Mouse (Mus musculus): ENCODE data around the gene Ccnl2.

Ccnl2 gene

GRCm38 (mm10) chr4:155840076-155841002 lies 28.1 kb downstream of the Ccnl2 start:
- DNase-seq: no peak

- DNase-seq: peak; percentile 54 to 55
Observed at GRCm38 (mm10) chr4:155841003-155841454, 28.7 kb downstream of the Ccnl2 start.

DNA sequence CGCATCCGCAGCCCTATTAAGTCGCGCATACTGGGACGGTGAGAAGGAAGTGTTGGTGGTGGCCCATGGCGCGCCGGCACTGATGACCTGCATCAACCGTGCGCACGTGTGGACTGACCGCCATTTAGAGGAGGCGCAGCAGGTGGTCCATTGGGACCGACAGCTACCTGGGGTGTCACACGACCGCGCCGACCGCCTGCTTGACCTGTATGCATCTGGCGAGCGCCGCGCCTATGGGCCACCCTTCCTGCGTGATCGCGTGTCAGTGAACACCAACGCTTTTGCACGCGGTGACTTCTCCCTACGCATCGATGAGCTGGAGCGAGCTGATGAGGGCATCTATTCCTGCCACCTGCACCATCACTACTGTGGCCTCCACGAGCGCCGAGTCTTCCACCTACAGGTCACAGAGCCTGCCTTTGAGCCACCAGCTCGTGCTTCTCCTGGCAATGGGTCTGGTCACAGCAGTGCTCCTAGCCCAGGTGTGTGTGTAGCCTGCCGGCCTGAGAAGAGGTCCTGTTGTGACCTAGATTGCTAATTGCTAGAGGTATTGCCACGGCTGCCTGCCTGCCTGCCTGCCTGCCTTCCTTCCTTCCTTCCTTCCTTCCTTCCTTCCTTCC lies 29.5 kb downstream of the Ccnl2 start:
- peak; percentile 47 to 68 for DNase-seq

DNA sequence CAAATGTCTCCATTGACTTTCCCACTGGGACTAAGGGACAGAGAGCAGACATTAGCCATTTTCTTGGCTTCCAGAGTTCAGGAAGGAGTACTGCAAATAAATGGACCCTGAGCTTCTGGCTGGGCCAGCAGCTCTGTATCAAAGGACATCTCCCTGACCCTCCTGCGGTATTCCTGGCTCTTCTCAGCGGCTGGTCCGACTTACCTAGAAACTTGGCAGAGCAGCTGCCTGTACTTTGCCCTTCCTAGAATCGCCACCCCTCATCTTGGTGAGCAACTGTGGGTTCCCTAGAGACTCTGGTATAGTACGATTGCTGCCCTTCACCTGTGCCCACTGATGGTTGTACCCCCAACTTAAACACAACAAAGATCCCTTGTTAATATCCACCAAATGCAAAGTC lies 30.9 kb downstream of the Ccnl2 start:
- no peak for DNase-seq

DNA sequence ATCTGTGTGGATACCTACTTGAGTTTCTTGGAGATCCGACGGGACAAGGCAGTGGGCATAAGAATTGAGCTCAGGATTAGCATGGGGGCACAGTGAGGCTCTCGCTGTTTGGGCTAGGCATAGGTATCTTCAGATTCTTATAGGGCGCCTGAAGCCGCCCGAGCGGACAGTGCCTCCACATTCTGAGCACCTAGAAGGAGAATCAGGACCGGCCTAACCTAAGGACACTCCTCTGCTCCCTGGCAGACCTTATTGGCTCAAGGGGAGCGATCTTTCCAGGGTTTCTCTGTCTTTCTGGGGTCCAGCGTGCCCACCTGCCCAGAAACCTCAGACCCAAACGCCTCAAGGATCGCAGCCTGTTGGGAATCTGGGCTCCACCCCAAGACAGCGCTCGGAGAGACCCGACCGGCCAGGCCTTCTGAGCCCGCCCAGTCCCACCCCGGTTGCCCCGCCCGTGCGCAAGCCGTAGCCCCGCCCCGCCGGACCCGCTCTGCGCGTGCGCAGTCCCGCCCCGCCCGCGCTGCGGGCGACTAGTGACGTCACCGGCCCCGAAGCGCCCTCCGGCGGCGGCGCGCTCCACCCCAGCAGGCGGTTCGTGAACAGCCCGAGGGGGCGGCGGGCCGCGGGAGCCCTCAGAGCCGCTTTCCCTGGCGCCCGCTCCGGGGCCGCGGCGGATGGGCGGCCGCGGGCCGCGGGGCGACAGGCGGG lies 34.7 kb downstream of the Ccnl2 start, which contains the start of gene Dvl1:
Gene Dvl1 (plus strand): TSS at position 532 of the 708 bp plus-strand sequence.
- peak; percentile 98 for DNase-seq

DNA sequence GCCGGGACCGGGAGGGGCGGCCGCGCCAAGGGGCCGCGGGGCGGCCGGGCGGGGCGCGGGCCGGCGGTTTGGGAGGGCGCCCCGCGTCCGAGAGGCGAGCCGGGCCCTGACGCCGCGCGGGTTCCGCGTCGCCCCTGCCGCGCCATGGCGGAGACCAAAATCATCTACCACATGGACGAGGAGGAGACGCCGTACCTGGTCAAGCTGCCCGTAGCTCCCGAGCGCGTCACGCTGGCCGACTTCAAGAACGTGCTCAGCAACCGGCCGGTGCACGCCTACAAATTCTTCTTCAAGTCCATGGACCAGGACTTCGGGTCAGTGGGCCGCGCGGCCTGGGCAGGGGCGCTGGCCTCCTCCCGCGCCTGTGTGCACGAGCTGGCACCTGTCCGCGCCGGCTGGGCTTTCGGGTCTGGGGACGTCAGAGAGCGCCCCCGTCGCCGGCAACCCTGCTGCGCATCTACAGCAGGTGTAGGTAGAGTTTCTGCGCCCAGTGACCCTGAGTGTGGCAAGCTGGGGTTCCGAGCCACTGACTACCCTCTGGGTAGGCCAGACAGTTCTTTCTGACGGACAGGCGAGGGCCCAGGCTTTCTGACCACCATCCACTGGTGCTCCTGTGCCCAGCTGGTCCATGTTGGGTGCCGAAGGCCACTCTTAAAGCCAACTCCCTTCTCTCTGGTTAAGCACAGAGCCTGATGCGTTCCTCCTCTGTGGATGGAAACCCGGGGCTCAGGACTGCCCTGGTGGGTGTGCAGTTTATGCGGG lies 35.5 kb downstream of the Ccnl2 start:
- DNase-seq: peak; percentile 71 to 74

DNA sequence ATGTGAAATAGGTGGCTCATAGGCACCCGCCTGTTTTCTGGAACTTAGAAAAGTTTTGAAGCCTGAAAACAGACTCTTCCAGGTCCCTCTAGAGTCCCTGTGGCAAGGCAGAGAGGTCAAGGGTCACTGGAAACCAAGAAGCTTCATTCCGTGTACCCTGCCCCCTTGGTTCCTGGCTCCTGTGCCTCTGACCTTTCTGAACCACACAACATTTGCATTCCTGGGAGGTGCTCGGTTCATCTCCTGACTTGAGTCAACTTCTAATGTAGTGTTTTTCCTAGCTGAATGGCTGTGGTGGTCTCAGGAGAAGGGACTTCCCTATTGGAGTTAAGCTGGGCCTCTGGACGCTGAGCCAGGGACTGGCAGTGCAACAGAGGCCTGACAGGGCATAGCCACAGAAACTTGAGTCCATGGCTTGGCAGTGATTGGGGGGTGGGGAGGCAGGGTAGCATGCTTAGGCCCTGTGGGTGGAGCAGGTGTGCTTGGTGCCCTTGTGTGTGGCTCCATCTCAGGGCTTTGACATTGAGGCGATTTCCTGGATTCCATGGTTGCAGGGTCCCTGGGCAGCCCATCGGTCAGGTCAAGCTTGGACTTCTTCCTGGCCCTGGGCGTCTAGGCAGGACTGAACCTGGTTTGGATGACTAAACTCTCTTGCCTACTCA lies 36.3 kb downstream of the Ccnl2 start:
- DNase-seq: no peak

DNA sequence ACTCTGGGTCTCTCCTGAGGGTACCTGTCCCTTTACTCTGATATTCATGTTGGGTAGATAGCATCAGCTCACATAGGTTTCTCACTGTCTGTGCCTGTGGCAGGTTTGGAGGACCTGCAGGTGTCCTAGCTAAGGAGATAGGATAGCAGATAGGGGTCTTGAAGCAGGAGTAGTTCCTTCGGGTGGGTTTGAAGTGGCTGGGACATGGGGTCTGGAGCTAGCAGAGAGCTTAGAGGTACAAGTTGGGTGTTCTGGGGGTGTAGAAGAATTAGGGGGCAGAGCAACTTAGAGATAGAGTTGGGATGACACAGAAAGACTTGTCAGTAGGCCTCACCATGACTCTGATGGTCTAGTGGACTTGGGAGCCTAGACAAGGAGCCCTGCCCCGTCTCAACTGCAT lies 37.1 kb downstream of the Ccnl2 start:
- no peak for DNase-seq

- DNase-seq: no peak
Observed at GRCm38 (mm10) chr4:155849792-155850451, 37.6 kb downstream of the Ccnl2 start.

- no peak for DNase-seq
Observed at GRCm38 (mm10) chr4:155851368-155851767, 39.1 kb downstream of the Ccnl2 start.

DNA sequence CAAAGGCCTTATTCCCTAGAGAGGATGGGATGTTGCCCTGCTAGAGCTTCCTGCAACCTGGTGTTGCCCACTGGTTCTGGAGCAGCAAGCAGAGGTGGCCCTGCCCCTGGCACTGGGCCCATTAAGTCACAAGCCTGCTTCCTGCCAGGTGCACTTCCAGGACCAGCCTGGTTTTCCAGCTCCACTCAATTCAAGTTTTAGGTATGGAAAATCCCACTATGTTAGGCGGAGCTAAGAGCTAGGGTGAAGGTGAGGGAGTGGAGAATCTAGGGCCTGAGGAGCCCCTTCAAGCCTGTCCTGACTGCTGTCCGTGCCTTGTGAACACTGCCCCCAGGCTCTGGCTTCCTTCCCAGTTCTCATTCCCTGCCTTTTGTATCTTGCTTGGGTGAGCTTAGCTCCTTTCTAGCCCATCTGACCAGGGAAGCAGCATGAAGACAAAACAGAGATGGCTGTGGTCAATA lies 39.7 kb downstream of the Ccnl2 start:
- DNase-seq: peak; percentile 81 to 82

DNA sequence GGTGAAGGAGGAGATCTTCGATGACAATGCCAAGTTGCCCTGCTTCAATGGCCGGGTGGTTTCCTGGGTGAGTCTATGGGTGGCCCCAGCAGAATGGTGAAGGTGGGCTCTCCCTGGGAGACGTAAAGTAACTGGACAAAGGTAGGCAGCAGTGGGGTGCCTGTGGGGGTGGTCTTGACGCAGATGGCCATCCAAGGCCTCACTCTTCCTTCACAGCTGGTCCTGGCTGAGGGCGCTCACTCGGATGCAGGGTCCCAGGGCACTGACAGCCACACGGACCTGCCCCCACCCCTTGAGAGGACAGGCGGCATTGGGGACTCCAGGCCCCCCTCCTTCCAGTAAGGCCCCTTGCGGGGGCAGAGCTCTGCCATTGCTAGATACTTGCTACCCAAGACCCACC lies 41.1 kb downstream of the Ccnl2 start:
- no peak for DNase-seq

- DNase-seq: no peak
Observed at GRCm38 (mm10) chr4:155854991-155855390, 42.7 kb downstream of the Ccnl2 start.

DNA sequence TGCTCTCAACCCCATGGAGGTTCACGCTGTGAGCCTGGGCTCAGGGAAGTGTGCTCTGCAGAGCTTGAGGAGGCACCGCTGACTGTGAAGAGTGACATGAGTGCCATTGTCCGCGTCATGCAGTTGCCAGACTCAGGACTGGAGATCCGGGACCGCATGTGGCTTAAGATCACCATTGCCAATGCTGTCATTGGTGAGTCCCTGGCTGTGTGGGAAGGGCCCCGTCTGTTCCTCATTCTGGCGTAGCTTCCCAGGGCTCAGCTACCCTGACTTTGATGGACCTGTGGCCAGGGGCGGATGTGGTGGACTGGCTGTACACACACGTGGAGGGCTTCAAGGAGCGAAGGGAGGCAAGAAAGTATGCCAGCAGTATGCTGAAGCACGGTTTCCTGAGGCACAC lies 43.8 kb downstream of the Ccnl2 start:
- DNase-seq: peak in 1 of 2 experiments; percentile 10

DNA sequence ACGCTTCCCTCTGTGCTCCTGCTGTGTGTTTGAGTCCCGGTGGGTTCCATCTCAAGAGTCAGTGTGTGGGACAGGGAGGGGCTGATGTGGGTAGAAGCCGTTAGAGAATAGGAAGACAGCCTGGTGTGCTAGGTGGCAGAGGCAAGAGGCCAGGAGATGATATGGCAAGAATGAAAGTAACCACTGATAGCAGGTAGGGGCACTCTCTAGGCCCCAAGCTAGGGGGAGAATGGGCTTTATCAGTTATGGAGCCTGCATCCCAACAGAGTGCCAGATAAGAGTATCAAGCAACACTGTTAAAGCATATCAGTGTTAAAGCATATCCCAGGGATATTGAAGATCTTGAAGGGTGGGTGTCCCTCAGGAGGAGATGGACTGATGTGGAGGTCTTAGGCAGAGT lies 44.6 kb downstream of the Ccnl2 start:
- no peak for DNase-seq

GRCm38 (mm10) chr4:155859318-155859717 lies 47.0 kb downstream of the Ccnl2 start:
- no peak for DNase-seq

DNA sequence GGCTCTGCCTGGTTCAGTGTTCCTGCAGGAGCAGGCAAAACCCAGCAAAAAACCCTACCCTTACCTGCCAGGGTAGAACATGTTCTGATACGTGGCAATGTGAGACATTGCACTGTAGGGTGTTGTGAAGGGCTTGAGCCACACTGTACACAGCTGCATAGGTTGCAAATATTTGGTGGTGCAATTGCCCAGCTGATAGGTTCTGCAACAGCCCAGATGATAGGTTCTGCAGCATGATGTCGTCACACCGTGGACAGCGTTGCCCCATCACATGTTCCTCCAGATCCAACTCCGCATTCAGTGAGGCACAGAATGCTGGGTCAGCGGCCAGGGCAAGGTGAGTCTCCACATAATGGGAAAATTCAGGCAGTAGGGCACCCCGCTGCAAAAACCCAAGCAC lies 49.5 kb downstream of the Ccnl2 start:
- DNase-seq: no peak

DNA sequence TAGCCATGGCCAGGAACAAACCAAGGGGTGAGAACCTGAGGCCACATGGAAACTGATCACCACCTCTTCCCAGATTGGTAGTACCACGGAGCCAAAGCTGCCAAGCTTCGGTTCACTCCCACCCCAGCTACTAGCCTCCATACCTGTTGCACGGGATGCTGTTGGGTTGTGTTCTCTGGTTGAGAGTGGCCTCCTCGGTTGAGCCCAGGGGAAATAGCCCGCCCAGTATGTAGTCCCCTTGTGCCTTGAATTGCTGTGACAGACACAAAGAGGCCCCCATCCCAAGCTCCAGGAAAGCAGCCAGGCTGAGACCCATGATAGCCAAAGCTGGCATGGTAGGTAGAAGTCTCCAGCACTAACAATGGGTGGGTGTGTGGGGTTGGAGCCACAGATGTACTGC lies 50.7 kb downstream of the Ccnl2 start, which contains the start of gene Tas1r3:
Gene Tas1r3 (minus strand): TSS at position 362 of the 400 bp plus-strand sequence.
- DNase-seq: no peak

GRCm38 (mm10) chr4:155868614-155869298 lies 56.5 kb downstream of the Ccnl2 start:
- DNase-seq: no peak

DNA sequence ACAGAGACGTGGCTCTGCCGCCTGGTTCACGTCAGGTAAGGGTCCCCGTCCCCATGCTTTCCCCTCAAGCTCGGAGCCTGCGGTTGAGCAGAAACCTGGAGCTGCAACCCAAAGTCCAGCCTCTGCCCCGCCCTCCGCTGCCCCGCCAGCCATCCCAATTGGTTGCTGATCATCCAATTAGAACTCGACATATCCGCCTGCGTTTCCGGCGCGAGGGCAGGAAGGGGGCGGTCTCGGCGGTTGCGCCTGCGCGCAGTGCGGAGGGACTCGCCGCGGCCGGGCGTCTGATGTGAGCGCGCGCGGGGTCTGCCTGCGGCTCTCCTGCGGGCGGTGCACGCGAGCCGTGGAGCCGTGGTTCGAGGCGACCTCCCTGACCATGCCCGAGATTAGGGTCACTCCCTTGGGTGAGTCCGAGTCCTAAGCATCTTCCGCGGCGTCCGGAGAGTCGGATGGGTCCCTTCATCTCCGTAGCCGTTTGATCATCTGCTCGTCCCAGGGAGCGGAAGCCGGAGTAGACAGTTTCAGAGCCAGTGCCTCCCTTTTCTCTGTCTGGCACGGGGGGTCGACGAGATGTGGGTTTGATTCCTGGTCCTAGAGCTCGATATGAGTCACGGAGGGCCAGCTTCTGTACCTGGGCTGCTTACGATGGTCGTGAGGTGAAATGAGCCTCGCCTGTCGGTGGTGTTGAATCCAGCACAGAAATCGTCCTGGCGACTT lies 57.2 kb downstream of the Ccnl2 start, which contains the start of the genes Cptp and Ints11:
Gene Cptp (minus strand): TSS at position 124 of the 717 bp plus-strand sequence.
Gene Ints11 (plus strand): TSS at position 230 of the 717 bp plus-strand sequence.
- peak; percentile 98 to 99 for DNase-seq

All from cerebellum, postnatal 10 days (tissue).